ENCODE assay signal across 8 mouse cellular contexts in the genomic region with DNA sequence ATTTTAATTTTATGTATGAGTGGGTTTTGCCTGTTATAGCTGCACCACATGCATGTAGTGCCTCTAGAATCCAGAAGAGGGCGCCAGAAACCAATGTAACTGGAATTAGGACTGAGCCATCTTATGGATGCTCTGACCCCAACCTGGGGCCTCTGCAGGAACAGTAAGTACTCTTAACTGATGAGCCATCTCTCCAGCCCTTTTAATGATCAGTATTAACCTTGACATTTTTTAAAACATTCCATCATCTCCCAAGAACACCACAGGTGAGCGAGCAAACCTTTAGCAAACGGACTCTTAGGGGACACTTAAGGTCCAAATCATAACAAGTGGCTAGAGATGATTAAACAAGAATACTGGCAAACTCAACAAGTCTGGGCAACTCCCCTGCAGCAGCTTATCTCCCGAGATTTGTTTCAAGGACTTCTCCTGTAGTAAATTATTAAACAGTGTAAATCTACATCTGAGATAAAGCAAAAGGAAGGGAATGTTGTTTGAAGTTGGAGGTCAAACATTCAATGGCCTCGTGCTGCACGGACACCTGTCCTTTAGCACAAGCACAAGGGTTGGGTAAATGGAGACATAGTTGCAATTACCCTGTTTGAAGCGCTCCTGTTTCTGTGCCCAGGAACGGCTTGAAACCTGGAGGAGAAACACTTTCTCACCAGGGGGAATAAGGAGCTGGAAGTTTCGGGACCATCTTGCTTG.
DNase-seq lines count a peak whose midpoint lies in the region; ATAC-seq and TF ChIP-seq lines count a peak whose summit lies in the region.

No protein-coding gene starts in this region.

- DNase-seq in heart, adult 2 months = peak; percentile 23 to 51
- DNase-seq in heart, postnatal 25 days (ENCODE audit: low spot score) = no peak
- peak; percentile 70 for DNase-seq in CH12.LX (ENCODE audit: extremely low read depth)
- DNase-seq in heart, postnatal 0 days (ENCODE audit: low spot score) = peak; percentile 26
- DNase-seq in left cerebral cortex, postnatal 25 days (ENCODE audit: low spot score in 2 of 2) = peak; percentile 26 to 50
- DNase-seq in thymus, adult 2 months = peak; percentile 67

- no peaks in the 10 kb centered on the region for H3K9me3 ChIP-seq in CH12.LX (replicated peaks; ENCODE audit: low read length)
- H3K9me3 ChIP-seq in heart, postnatal 0 days (replicated peaks; ENCODE audit: control insufficient read depth, low read length) = no peaks in the 10 kb centered on the region

- no peak overlapping the region for H3K27ac ChIP-seq in heart, adult 2 months
- H3K27ac ChIP-seq in CH12.LX (ENCODE audit: insufficient read depth, low read depth) = no peak overlapping the region
- H3K27ac ChIP-seq in bone marrow, adult 2 months (ENCODE audit: control insufficient read depth, insufficient read depth, low read depth, low read length, poor library complexity) = no peak overlapping the region
- no peak overlapping the region for H3K27ac ChIP-seq in heart, postnatal 0 days (ENCODE audit: low read depth)
- no peak overlapping the region for H3K27ac ChIP-seq in thymus, adult 2 months (ENCODE audit: control insufficient read depth, insufficient read depth, low read length)

- peak; percentile 90 for TF ChIP-seq RAD21 in CH12.LX (IDR thresholded peaks at IDR 0.05; ENCODE audit: low read depth, low read length)

- dilution Hi-C loops in CH12.LX (cut with MboI; ENCODE audit: extremely low pct_ligation_motif_present, extremely low pct_unique_long_range_greater_than_20kb, low sequenced_read_pairs) = no loop called here

- H3K36me3 ChIP-seq in heart, adult 2 months (ENCODE audit: control insufficient read depth, insufficient read depth, low read length) = no peaks in the 10 kb centered on the region
- no peaks in the 10 kb centered on the region for H3K36me3 ChIP-seq in CH12.LX (replicated peaks in 1 of 2; ENCODE audit: control insufficient read depth in 1 of 2, insufficient read depth in 1 of 2, low read length in 1 of 2)
- H3K36me3 ChIP-seq in heart, postnatal 0 days (replicated peaks; ENCODE audit: control insufficient read depth, insufficient read depth, low read length) = no peaks in the 10 kb centered on the region
- no peaks in the 10 kb centered on the region for H3K36me3 ChIP-seq in thymus, adult 2 months (ENCODE audit: control insufficient read depth, insufficient read depth, low read length)

- in situ Hi-C loops in CH12.LX (cut with MboI; ENCODE audit: low pct_ligation_motif_present, low pct_unique_long_range_greater_than_20kb, low sequenced_read_pairs) = no loop called here

- peaks cover 1% of the 10 kb centered on the region; the same call in 1 of the 2 replicates for H3K4me1 ChIP-seq in heart, adult 2 months (ENCODE audit: control insufficient read depth, insufficient read depth, low read length)
- peaks cover 0 to 9% of the 10 kb centered on the region in 2 experiments; a peak in 2 of 4 replicates for H3K4me1 ChIP-seq in CH12.LX (ENCODE audit: control insufficient read depth in 1 of 2, insufficient read depth in 2 of 2)
- peaks cover 1% of the 10 kb centered on the region; the same call in 1 of the 2 replicates for H3K4me1 ChIP-seq in bone marrow, adult 2 months (ENCODE audit: control insufficient read depth, insufficient read depth, low read length)
- no peaks in the 10 kb centered on the region for H3K4me1 ChIP-seq in heart, postnatal 0 days (ENCODE audit: control insufficient read depth, insufficient read depth)
- peaks cover 9% of the 10 kb centered on the region for H3K4me1 ChIP-seq in thymus, adult 2 months (replicated peaks; ENCODE audit: control insufficient read depth, insufficient read depth, low read length)

- peak; percentile 84 for TF ChIP-seq CTCF in heart, adult 2 months (IDR thresholded peaks at IDR 0.05)
- TF ChIP-seq CTCF in CH12.LX (conservative IDR thresholded peaks at IDR 0.05 in 1 of 2, IDR thresholded peaks at IDR 0.05 in 1 of 2; ENCODE audit: low read depth in 2 of 2, low read length in 2 of 2) = peak; percentile 68 to 90
- TF ChIP-seq CTCF in bone marrow, adult 2 months (IDR thresholded peaks at IDR 0.05; ENCODE audit: control insufficient read depth, insufficient read depth, low read length) = peak; percentile 35; the same call in 1 of the 2 replicates
- TF ChIP-seq CTCF in heart, postnatal 0 days (IDR thresholded peaks at IDR 0.05; ENCODE audit: low read depth) = peak; percentile 63
- TF ChIP-seq CTCF in thymus, adult 2 months (IDR thresholded peaks at IDR 0.05; ENCODE audit: borderline replicate concordance, control insufficient read depth, extremely low read depth, insufficient read depth, low read length, poor library complexity) = no peak

- no peak for TF ChIP-seq EP300 in heart, adult 2 months (IDR thresholded peaks at IDR 0.05; ENCODE audit: insufficient read depth, low read depth, low read length)
- no peak for TF ChIP-seq EP300 in CH12.LX (IDR thresholded peaks at IDR 0.05; ENCODE audit: low read length)
- no peak for TF ChIP-seq EP300 in heart, postnatal 0 days (IDR thresholded peaks at IDR 0.05; ENCODE audit: low read depth)

- WGBS in heart, adult 2 months = 77% methylated on average over 9 of the region's 9 CpGs
- 76% methylated on average over 9 of the region's 9 CpGs for WGBS in bone marrow, adult 2 months
- 72% methylated on average over 9 of the region's 9 CpGs for WGBS in heart, postnatal 0 days
- WGBS in thymus, adult 2 months = 84% methylated on average over 9 of the region's 9 CpGs

- H3K4me2 ChIP-seq in CH12.LX (ENCODE audit: insufficient read depth, low read depth, poor library complexity, severe bottlenecking) = no peak overlapping the region
- H3K4me2 ChIP-seq in heart, postnatal 0 days (ENCODE audit: low read depth, low read length) = no peak overlapping the region

- H3K27me3 ChIP-seq in heart, adult 2 months (ENCODE audit: control insufficient read depth, insufficient read depth, low read length) = no peaks in the 10 kb centered on the region
- no peaks in the 10 kb centered on the region for H3K27me3 ChIP-seq in CH12.LX (replicated peaks)
- no peaks in the 10 kb centered on the region for H3K27me3 ChIP-seq in heart, postnatal 0 days (ENCODE audit: control insufficient read depth, insufficient read depth, low read length)
- H3K27me3 ChIP-seq in thymus, adult 2 months (ENCODE audit: control insufficient read depth, insufficient read depth, low read length) = no peaks in the 10 kb centered on the region

- no peak for TF ChIP-seq POLR2A in heart, adult 2 months (IDR thresholded peaks at IDR 0.05; ENCODE audit: insufficient read depth, low read depth, low read length)
- TF ChIP-seq POLR2A in CH12.LX (IDR thresholded peaks at IDR 0.05; ENCODE audit: low read depth, low read length) = no peak
- TF ChIP-seq POLR2A in bone marrow, adult 2 months (IDR thresholded peaks at IDR 0.05; ENCODE audit: borderline replicate concordance, control insufficient read depth, low read depth, low read length) = no peak
- no peak for TF ChIP-seq POLR2A in thymus, adult 2 months (IDR thresholded peaks at IDR 0.05; ENCODE audit: control insufficient read depth, extremely low read depth, insufficient read depth, low read length, poor library complexity)

- no peak for ATAC-seq in heart, postnatal 0 days (ENCODE audit: insufficient read depth, low read depth)
- ATAC-seq in megakaryocyte-erythroid progenitor cell, adult 5-6 weeks (replicated peaks; ENCODE audit: low FRiP score, low TSS enrichment, poor library complexity, severe bottlenecking) = peak; percentile 52; the same call in 1 of the 2 replicates

- H3K4me3 ChIP-seq in heart, adult 2 months = no peak overlapping the region
- H3K4me3 ChIP-seq in CH12.LX (replicated peaks in 1 of 3; ENCODE audit: low read depth in 2 of 3, low read length in 2 of 3, poor library complexity in 1 of 3) = no peak overlapping the region
- no peak overlapping the region for H3K4me3 ChIP-seq in bone marrow, adult 2 months (replicated peaks; ENCODE audit: control insufficient read depth, low read depth, low read length)
- H3K4me3 ChIP-seq in heart, postnatal 0 days (ENCODE audit: low read depth, low read length) = no peak overlapping the region
- H3K4me3 ChIP-seq in thymus, adult 2 months (ENCODE audit: control insufficient read depth, insufficient read depth, low read length) = no peak overlapping the region

- intact Hi-C loops in heart, adult 2 months (cut with DNase I) = loop anchor here (1.0 kb wide), 1 partner anchor 221 kb away; no protein-coding TSS in a partner anchor
- intact Hi-C loops in heart, postnatal 25 days (cut with DNase I) = loop anchor here (1.0 to 5.0 kb wide), 2 partner anchors 172 to 222 kb away; partner anchors contain the start of gene Cpm
- intact Hi-C loops in left cerebral cortex, postnatal 25 days (cut with DNase I) = loop anchor here (1.0 kb wide), 1 partner anchor 222 kb away; no protein-coding TSS in a partner anchor

- H3K9ac ChIP-seq in heart, adult 2 months (ENCODE audit: low read depth, low read length) = no peak overlapping the region
- no peak overlapping the region for H3K9ac ChIP-seq in CH12.LX (ENCODE audit: insufficient read depth, low read depth)
- no peak overlapping the region for H3K9ac ChIP-seq in heart, postnatal 0 days (replicated peaks; ENCODE audit: low read depth, low read length)

- H3K79me2 ChIP-seq in heart, adult 2 months (replicated peaks; ENCODE audit: control insufficient read depth, insufficient read depth, low read length) = no peaks in the 10 kb centered on the region
- H3K79me2 ChIP-seq in CH12.LX (replicated peaks; ENCODE audit: control insufficient read depth, extremely low read depth, insufficient read depth, poor library complexity, severe bottlenecking) = no peaks in the 10 kb centered on the region

TF ChIP-seq in CH12.LX, 34 proteins besides CTCF, POLR2A, EP300 and RAD21:
- no peak for TF ChIP-seq HCFC1 (IDR thresholded peaks at IDR 0.05; ENCODE audit: low read depth, low read length)
- no peak for TF ChIP-seq POLR2AphosphoS2 (IDR thresholded peaks at IDR 0.05; ENCODE audit: low read depth, low read length)
- TF ChIP-seq GABPA (IDR thresholded peaks at IDR 0.05; ENCODE audit: insufficient replicate concordance, low read depth, low read length) = no peak
- TF ChIP-seq MYC (IDR thresholded peaks at IDR 0.05; ENCODE audit: low read depth, low read length) = no peak
- no peak for TF ChIP-seq PAX5 (IDR thresholded peaks at IDR 0.05; ENCODE audit: low read length)
- TF ChIP-seq CHD1 (IDR thresholded peaks at IDR 0.05; ENCODE audit: low read depth, low read length) = no peak
- TF ChIP-seq ZC3H11A (IDR thresholded peaks at IDR 0.05; ENCODE audit: low read depth, low read length) = peak; percentile 75
- peak; percentile 81 for TF ChIP-seq SMC3 (IDR thresholded peaks at IDR 0.05; ENCODE audit: low read depth, low read length)
- TF ChIP-seq BHLHE40 (IDR thresholded peaks at IDR 0.05; ENCODE audit: low read depth, low read length) = no peak
- TF ChIP-seq IRF4 (IDR thresholded peaks at IDR 0.05; ENCODE audit: low read depth, low read length) = no peak
- TF ChIP-seq USF1 (IDR thresholded peaks at IDR 0.05; ENCODE audit: low read depth, low read length) = no peak
- no peak for TF ChIP-seq MAFK (IDR thresholded peaks at IDR 0.05; ENCODE audit: insufficient replicate concordance, low read length)
- no peak for TF ChIP-seq ZMIZ1 (IDR thresholded peaks at IDR 0.05; ENCODE audit: low read depth, low read length)
